Mouse (Mus musculus) MEL (cell line): Measurements from ENCODE around the gene Tdrd7.

Experiments used
- BHLHE40 ChIP-seq: IDR thresholded peaks from 2 replicates; pipeline ENCODE4 v1.6.1; 2012; ENCODE audit warnings: low read depth, mild to moderate bottlenecking, inconsistent platforms, low read length, improper control_type of control experiment, borderline replicate concordance
- CTCF ChIP-seq, 3 experiments: IDR thresholded peaks in 2 of 3; conservative IDR thresholded peaks in 1 of 3; 2 replicates each; pipeline ENCODE4 v1.5.1; 2011 to 2012; ENCODE audit warnings: low read length in 3 of 3, low read depth in 2 of 3, mild to moderate bottlenecking in 2 of 3, improper control_type of control experiment in 1 of 3, inconsistent platforms in 1 of 3, mixed read lengths in 1 of 3, moderate library complexity in 1 of 3; ENCODE audit not compliant: control insufficient read depth in 1 of 3, insufficient read depth in 1 of 3, poor library complexity in 1 of 3, severe bottlenecking in 1 of 3
- HCFC1 ChIP-seq: IDR thresholded peaks from 2 replicates; pipeline ENCODE4 v1.6.1; 2012; ENCODE audit warnings: low read depth, mild to moderate bottlenecking, inconsistent platforms, low read length, improper control_type of control experiment, moderate library complexity
- JUND ChIP-seq: IDR thresholded peaks from 2 replicates; pipeline ENCODE4 v1.6.1; 2011; ENCODE audit warnings: low read depth, mild to moderate bottlenecking, improper control_type of control experiment, low read length
- MAX ChIP-seq: IDR thresholded peaks from 2 replicates; pipeline ENCODE4 v1.6.1; 2011; ENCODE audit warnings: low read length, improper control_type of control experiment
- POLR2A ChIP-seq, 2 experiments: IDR thresholded peaks; 2 replicates each; pipeline ENCODE4 v1.6.1; 2011 to 2012; ENCODE audit warnings: low read length in 2 of 2, mild to moderate bottlenecking in 2 of 2, control low read depth in 1 of 2, improper control_type of control experiment in 1 of 2, low read depth in 1 of 2, moderate library complexity in 1 of 2; ENCODE audit not compliant: control insufficient read depth in 1 of 2, insufficient read depth in 1 of 2, poor library complexity in 1 of 2
- RCOR1 ChIP-seq: IDR thresholded peaks from 2 replicates; pipeline ENCODE4 v1.6.1; 2012; ENCODE audit warnings: low read depth, mild to moderate bottlenecking, inconsistent platforms, low read length, improper control_type of control experiment
- SIN3A ChIP-seq: IDR thresholded peaks from 2 replicates; pipeline ENCODE4 v1.6.1; 2012; ENCODE audit warnings: low read length, improper control_type of control experiment, inconsistent platforms
- SMC3 ChIP-seq: IDR thresholded peaks from 2 replicates; pipeline ENCODE4 v1.6.1; 2011; ENCODE audit warnings: low read depth, low read length, improper control_type of control experiment
- USF1 ChIP-seq: IDR thresholded peaks from 2 replicates; pipeline ENCODE4 v1.6.1; 2014; ENCODE audit warnings: low read depth, mild to moderate bottlenecking, inconsistent platforms, low read length, improper control_type of control experiment, moderate library complexity

GRCm38 (mm10) chr4:46063841-46064240 is 98.7 kb downstream of the Tdrd7 start:
- TF ChIP-seq HCFC1 (no peak), CTCF (IDR thresholded peaks at IDR 0.05 in 2 of 3, conservative IDR thresholded peaks at IDR 0.05 in 1 of 3; ENCODE audit: control insufficient read depth in 1 of 3, insufficient read depth in 1 of 3, low read depth in 2 of 3, low read length in 3 of 3, poor library complexity in 1 of 3, severe bottlenecking in 1 of 3) (no peak), USF1 (no peak), SMC3 (no peak), BHLHE40 (no peak), POLR2A (IDR thresholded peaks at IDR 0.05; ENCODE audit: control insufficient read depth in 1 of 2, insufficient read depth in 1 of 2, low read depth in 1 of 2, low read length in 2 of 2, poor library complexity in 1 of 2) (no peak), RCOR1 (no peak), JUND (no peak), SIN3A (no peak), MAX (no peak)
